ENCODE assay signal across 9 mouse cellular contexts in genomic region chr9:36968713-36969112, GRCm38 (mm10).
DNase-seq lines count a peak whose midpoint lies in the region; ATAC-seq and TF ChIP-seq lines count a peak whose summit lies in the region.
"Had no signal": no experiment of that assay in that cellular context is flagged by ENCODE, and none has a peak within 500 bp of the region (broad histone marks: within the 10 kb centered on the region; RNA-seq: fewer than 3 reads in every experiment).

No protein-coding gene starts in this region.

- H3K9me3 ChIP-seq in hindbrain, embryonic 12.5 days (replicated peaks): no peaks in the 10 kb centered on the region
- H3K9me3 ChIP-seq: limb, embryonic 15.5 days had no signal

- 40% methylated on average over 7 of the region's 7 CpGs for WGBS in hindbrain, embryonic 12.5 days

- H3K36me3 ChIP-seq in hindbrain, embryonic 12.5 days: no peaks in the 10 kb centered on the region
- no peaks in the 10 kb centered on the region for H3K36me3 ChIP-seq in testis, adult 2 months (ENCODE audit: control insufficient read depth, insufficient read depth, low read length)
- H3K36me3 ChIP-seq: limb, embryonic 15.5 days had no signal

- H3K4me3 ChIP-seq in left cerebral cortex, adult 2 months: no peak overlapping the region
- H3K4me3 ChIP-seq in hindbrain, embryonic 12.5 days: no peak overlapping the region
- H3K4me3 ChIP-seq in testis, adult 2 months (ENCODE audit: control insufficient read depth, low read depth, low read length): no peak overlapping the region
- H3K4me3 ChIP-seq: limb, embryonic 15.5 days had no signal

- H3K9ac ChIP-seq in hindbrain, embryonic 12.5 days: no peak overlapping the region
- H3K9ac ChIP-seq: limb, embryonic 15.5 days had no signal

- peak; percentile 76 for TF ChIP-seq CTCF in left cerebral cortex, adult 2 months (IDR thresholded peaks at IDR 0.05)
- TF ChIP-seq CTCF in testis, adult 2 months (IDR thresholded peaks at IDR 0.05; ENCODE audit: control insufficient read depth, insufficient read depth, insufficient replicate concordance, low read depth, low read length): peak; percentile 70; the same call in 1 of the 2 replicates

- no peaks in the 10 kb centered on the region for H3K27me3 ChIP-seq in hindbrain, embryonic 12.5 days
- no peaks in the 10 kb centered on the region for H3K27me3 ChIP-seq in testis, adult 2 months (ENCODE audit: control insufficient read depth, insufficient read depth, low read length)

- H3K4me2 ChIP-seq in hindbrain, embryonic 12.5 days (replicated peaks): no peak overlapping the region
- H3K4me2 ChIP-seq: limb, embryonic 15.5 days had no signal

- DNase-seq in left cerebral cortex, adult 2 months (ENCODE audit: extremely low spot score in 1 of 2, low spot score in 2 of 2): no peak
- no peak for DNase-seq in left cerebral cortex, adult 9 months (ENCODE audit: low spot score in 2 of 2)
- peak; percentile 59 for DNase-seq in WW6 (ENCODE audit: low read depth, low spot score)
- peak; percentile 87 for DNase-seq in embryo, embryonic 10.5 days (ENCODE audit: low spot score)
- no peak for DNase-seq in frontal cortex, postnatal 14 days (ENCODE audit: low spot score in 2 of 2)

- ATAC-seq in hindbrain, embryonic 12.5 days (ENCODE audit: low FRiP score): peak; percentile 27; the same call in 1 of the 2 replicates
- ATAC-seq in megakaryocyte-erythroid progenitor cell, adult 5-6 weeks (replicated peaks; ENCODE audit: low FRiP score, low TSS enrichment, poor library complexity, severe bottlenecking): peak; percentile 81; the same call in 1 of the 2 replicates

- H3K27ac ChIP-seq in left cerebral cortex, adult 2 months: peak overlapping the region; percentile 59
- H3K27ac ChIP-seq in hindbrain, embryonic 12.5 days: no peak overlapping the region
- no peak overlapping the region for H3K27ac ChIP-seq in testis, adult 2 months (ENCODE audit: control insufficient read depth, insufficient read depth, low read depth, low read length)
- H3K27ac ChIP-seq: limb, embryonic 15.5 days had no signal

- no peak for TF ChIP-seq POLR2A in testis, adult 2 months (IDR thresholded peaks at IDR 0.05; ENCODE audit: control insufficient read depth, low read depth, low read length)

- peaks cover 40% of the 10 kb centered on the region for H3K4me1 ChIP-seq in hindbrain, embryonic 12.5 days
- peaks cover 6% of the 10 kb centered on the region; the same call in 1 of the 2 replicates for H3K4me1 ChIP-seq in testis, adult 2 months (ENCODE audit: control insufficient read depth, insufficient read depth, low read length)

- intact Hi-C loops in left cerebral cortex, adult 2 months (cut with DNase I): loop anchor here (1.0 to 5.0 kb wide), 3 partner anchors 53 to 359 kb away; no protein-coding TSS in a partner anchor

Comparison
In these comparisons a context has a peak if more than half of its experiments do, and no peak if none do; other contexts are left out.
1. DNase-seq: peak in WW6 (single experiment) and embryo, embryonic 10.5 days (single experiment); none in left cerebral cortex, adult 2 months (0 of 2), left cerebral cortex, adult 9 months (0 of 2) and frontal cortex, postnatal 14 days (0 of 2).